Mouse (Mus musculus) limb, embryonic 11.5 days (tissue): ENCODE measurements around the gene Cmtm2a. TPM values are rescaled to one million over a fixed set of nuclear protein-coding genes. Genes with fewer than 3 reads are reported as not detected.
"Not testable (repeated sequence)": the region's sequence is repeated elsewhere in the genome, so short reads cannot be mapped to it uniquely, and the experiment has no call there.

Experiments used
- ATAC-seq: fragments of 200-750 bp; cut with Nextera tagmentation; 2 replicates; pipeline ENCODE4 v1.8.0; 2017; ENCODE audit warnings: low read depth; ENCODE audit not compliant: insufficient number of reproducible peaks, low FRiP score, low TSS enrichment
- DNase-seq: peaks from one replicate; pipeline ENCODE4 v3.0.0-alpha.2; 2015; ENCODE audit warnings: low spot score
- H3K27ac ChIP-seq: fragments of 300-500 bp; sonication (generic); replicated peaks from 2 replicates; pipeline ENCODE4 v1.5.1; 2014; ENCODE audit warnings: low read depth, mild to moderate bottlenecking, low read length
- H3K27me3 ChIP-seq: fragments of 300-500 bp; sonication (generic); 2 replicates; pipeline ENCODE4 v1.6.1; 2014; ENCODE audit warnings: mild to moderate bottlenecking, low read length, mixed read lengths; ENCODE audit not compliant: control insufficient read depth, insufficient read depth
- H3K36me3 ChIP-seq: fragments of 300-500 bp; sonication (generic); 2 replicates; pipeline ENCODE4 v1.6.1; 2014; ENCODE audit warnings: mild to moderate bottlenecking, low read length, moderate library complexity, mixed read lengths; ENCODE audit not compliant: control insufficient read depth, insufficient read depth
- H3K4me1 ChIP-seq: fragments of 300-500 bp; sonication (generic); 2 replicates; pipeline ENCODE4 v1.6.1; 2014; ENCODE audit warnings: low read length, mixed read lengths; ENCODE audit not compliant: control insufficient read depth, insufficient read depth
- H3K4me2 ChIP-seq: fragments of 300-500 bp; sonication (generic); 2 replicates; pipeline ENCODE4 v1.6.1; 2014; ENCODE audit warnings: low read depth, mild to moderate bottlenecking, moderate library complexity; ENCODE audit not compliant: severe bottlenecking
- H3K4me3 ChIP-seq: fragments of 300-500 bp; sonication (generic); 2 replicates; pipeline ENCODE4 v1.5.1; 2014; ENCODE audit warnings: low read depth, low read length
- H3K9ac ChIP-seq: fragments of 300-500 bp; sonication (generic); 2 replicates; pipeline ENCODE4 v1.6.1; 2014; ENCODE audit warnings: mild to moderate bottlenecking, low read length
- H3K9me3 ChIP-seq: fragments of 300-500 bp; sonication (generic); 2 replicates; pipeline ENCODE4 v1.6.1; 2016; ENCODE audit warnings: low read length; ENCODE audit not compliant: control insufficient read depth
- WGBS: fragments of 180-500 bp; shearing (Covaris S2); extraction: QIAGEN DNeasy Blood & Tissue Kit; methylation state at CpG from one replicate; pipeline ENCODE4 v1.1.7; 2014; 5-methylcytosine and 5-hydroxymethylcytosine counted together
- polyA plus RNA-seq: library from polyadenylated mRNA; unstranded; fragments of >200 nt; fragmentation: Nextera tagmentation; extraction: Ambion mirVana; gene quantifications from 2 replicates; pipeline ENCODE4 v1.2.1, GENCODE M21; 2014

Gene Cmtm2a
- polyA plus RNA-seq, 1 experiment from 2014 or later, result not detected

- not testable (repeated sequence) for H3K4me1 ChIP-seq, H3K4me3 ChIP-seq, H3K9me3 ChIP-seq, H3K9ac ChIP-seq, DNase-seq, H3K27ac ChIP-seq, ATAC-seq, H3K4me2 ChIP-seq, H3K27me3 ChIP-seq, H3K36me3 ChIP-seq
- WGBS, result 85% methylated on average over 32 of the region's 36 CpGs
Observed at GRCm38 (mm10) chr8:104309441-104310155, 16.6 kb upstream of the Cmtm2a start, which contains the start of the genes Gm45711 and Cmtm1. TSS of gene Gm45711 (minus strand) at chr8:104310081. TSS of gene Cmtm1 (minus strand) at chr8:104310145.

- H3K4me1 ChIP-seq, H3K27me3 ChIP-seq, ATAC-seq, DNase-seq, H3K4me2 ChIP-seq, H3K27ac ChIP-seq, H3K4me3 ChIP-seq, H3K9ac ChIP-seq, H3K36me3 ChIP-seq, H3K9me3 ChIP-seq: not testable (repeated sequence)
- 52% methylated on average over 6 of the region's 6 CpGs for WGBS
Observed at GRCm38 (mm10) chr8:104308341-104308740, 15.4 kb upstream of the Cmtm2a start.

- H3K4me3 ChIP-seq, result no peak overlapping the region
- no peak overlapping the region for H3K27ac ChIP-seq
- H3K9ac ChIP-seq, result no peak overlapping the region
- H3K9me3 ChIP-seq, result no peaks in the 10 kb centered on the region
- no peaks in the 10 kb centered on the region for H3K36me3 ChIP-seq
- H3K4me2 ChIP-seq, result no peak overlapping the region
- no peaks in the 10 kb centered on the region for H3K27me3 ChIP-seq
- no peaks in the 10 kb centered on the region for H3K4me1 ChIP-seq
- no peak for ATAC-seq
- DNase-seq, result no peak
- 87% methylated on average over 11 of the region's 11 CpGs for WGBS
Observed at GRCm38 (mm10) chr8:104304962-104305361, 12.0 kb upstream of the Cmtm2a start.

- H3K27ac ChIP-seq, H3K9me3 ChIP-seq, H3K4me3 ChIP-seq, DNase-seq, H3K4me2 ChIP-seq, H3K36me3 ChIP-seq, H3K4me1 ChIP-seq, ATAC-seq, H3K9ac ChIP-seq, H3K27me3 ChIP-seq: not testable (repeated sequence)
- 100% methylated on average over 4 of the region's 4 CpGs for WGBS
Observed at GRCm38 (mm10) chr8:104302536-104302935, 9.6 kb upstream of the Cmtm2a start.

- ATAC-seq, H3K4me2 ChIP-seq, H3K4me1 ChIP-seq, DNase-seq, H3K9ac ChIP-seq, H3K27me3 ChIP-seq, H3K9me3 ChIP-seq, H3K27ac ChIP-seq, H3K36me3 ChIP-seq, H3K4me3 ChIP-seq: not testable (repeated sequence)
- WGBS, result 26% methylated on average over 3 of the region's 3 CpGs
Observed at GRCm38 (mm10) chr8:104301577-104301976, 8.6 kb upstream of the Cmtm2a start.

GRCm38 (mm10) chr8:104294396-104294795, 1.4 kb upstream of the Cmtm2a start:
- no peaks in the 10 kb centered on the region for H3K36me3 ChIP-seq
- no peaks in the 10 kb centered on the region for H3K27me3 ChIP-seq
- no peak overlapping the region for H3K27ac ChIP-seq
- 85% methylated on average over 1 of the region's 1 CpGs for WGBS
- no peaks in the 10 kb centered on the region for H3K4me1 ChIP-seq
- no peak overlapping the region for H3K4me2 ChIP-seq
- ATAC-seq (no peak), DNase-seq (no peak)
- H3K9ac ChIP-seq, result no peak overlapping the region
- H3K4me3 ChIP-seq, result no peak overlapping the region
- H3K9me3 ChIP-seq, result no peaks in the 10 kb centered on the region

- ATAC-seq (no peak), DNase-seq (no peak)
- Histone ChIP-seq H3K27me3 (no peaks in the 10 kb centered on the region), H3K9me3 (no peaks in the 10 kb centered on the region), H3K9ac (no peak overlapping the region), H3K4me2 (no peak overlapping the region), H3K36me3 (peaks cover 4% of the 10 kb centered on the region; the same call in 1 of the 2 replicates), H3K27ac (no peak overlapping the region), H3K4me1 (no peaks in the 10 kb centered on the region), H3K4me3 (no peak overlapping the region)
- WGBS, result 92% methylated on average over 6 of the region's 6 CpGs
Observed at GRCm38 (mm10) chr8:104268937-104269440, 24.0 kb downstream of the Cmtm2a start.

- Histone ChIP-seq H3K4me1 (no peaks in the 10 kb centered on the region), H3K9ac (no peak overlapping the region), H3K27me3 (no peaks in the 10 kb centered on the region), H3K9me3 (no peaks in the 10 kb centered on the region), H3K4me2 (no peak overlapping the region), H3K36me3 (peaks cover 8% of the 10 kb centered on the region; the same call in 1 of the 2 replicates), H3K27ac (no peak overlapping the region), H3K4me3 (no peak overlapping the region)
- no peak for ATAC-seq
- DNase-seq, result no peak
Observed at GRCm38 (mm10) chr8:104268368-104268767, 24.6 kb downstream of the Cmtm2a start.
